Mouse (Mus musculus) stomach, postnatal 0 days (tissue): Measurements from ENCODE around the gene Egr4.

Experiments
- CTCF ChIP-seq: IDR thresholded peaks from 2 replicates; pipeline ENCODE4 v1.5.1; 2016; ENCODE audit warnings: antibody characterized with exemption, low read depth, mild to moderate bottlenecking, moderate library complexity
- EP300 ChIP-seq: optimal IDR thresholded peaks from 2 replicates; pipeline ENCODE3; 2016; ENCODE audit warnings: antibody characterized with exemption

- TF ChIP-seq CTCF = no peak
- no peak for TF ChIP-seq EP300
Observed at GRCm38 (mm10) chr6:85480685-85481084, 32.7 kb downstream of the Egr4 start.
